Mouse (Mus musculus): ENCODE data around the gene Abhd18.

Abhd18 gene

GRCm38 (mm10) chr3:40949903-40950600, 103.3 kb downstream of the Abhd18 start:
- DNase-seq (ENCODE audit: low read depth in 1 of 2, low spot score in 2 of 2): peak in 1 of 2 experiments; percentile 12

- DNase-seq (ENCODE audit: low read depth in 1 of 2, low spot score in 2 of 2): peak in 1 of 2 experiments; percentile 22
Measured at GRCm38 (mm10) chr3:40950601-40951201, 103.9 kb downstream of the Abhd18 start.

GRCm38 (mm10) chr3:40951365-40951764, 104.6 kb downstream of the Abhd18 start:
- DNase-seq (ENCODE audit: low read depth in 1 of 2, low spot score in 2 of 2): no peak

GRCm38 (mm10) chr3:40952606-40953005, 105.8 kb downstream of the Abhd18 start:
- DNase-seq (ENCODE audit: low read depth in 1 of 2, low spot score in 2 of 2): no peak

GRCm38 (mm10) chr3:40954792-40955191, 108.0 kb downstream of the Abhd18 start:
- no peak for DNase-seq (ENCODE audit: low read depth in 1 of 2, low spot score in 2 of 2)

GRCm38 (mm10) chr3:40958831-40959230, 112.1 kb downstream of the Abhd18 start:
- no peak for DNase-seq (ENCODE audit: low read depth in 1 of 2, low spot score in 2 of 2)

GRCm38 (mm10) chr3:40980758-40981157, 134.0 kb downstream of the Abhd18 start:
- DNase-seq (ENCODE audit: low read depth in 1 of 2, low spot score in 2 of 2): no peak

- no peak for DNase-seq (ENCODE audit: low read depth in 1 of 2, low spot score in 2 of 2)
Measured at GRCm38 (mm10) chr3:40987539-40987938, 140.8 kb downstream of the Abhd18 start.
